In the genomic region with DNA sequence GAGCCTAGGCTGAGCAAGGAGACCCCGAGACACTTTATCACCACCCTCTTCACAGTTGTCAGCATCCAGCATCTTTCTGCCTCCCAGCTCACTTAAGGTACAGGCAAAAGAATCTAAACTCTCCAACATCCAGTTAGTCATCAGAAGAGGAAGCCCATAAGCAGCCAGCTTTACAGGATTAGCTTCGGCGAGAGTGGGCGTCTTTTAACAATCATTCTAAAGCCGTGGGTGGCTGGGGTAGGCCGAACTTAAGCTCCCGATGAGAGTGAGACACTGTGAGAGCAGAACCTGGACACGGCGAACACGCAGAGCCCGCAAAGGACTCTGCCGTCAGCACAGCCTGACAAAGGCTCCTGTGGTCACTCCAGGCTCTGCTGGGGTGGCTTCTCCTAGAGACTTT, we compare ENCODE assay signal across 27 mouse cellular contexts. TPM values are rescaled to one million over a fixed set of nuclear protein-coding genes. Genes with fewer than 3 reads are reported as not detected.
A peak's percentile ranks its signal among the peaks of the same experiment; 100 is the strongest.
DNase-seq lines count a peak whose midpoint lies in the region; ATAC-seq and TF ChIP-seq lines count a peak whose summit lies in the region.
"Had no signal": no experiment of that assay in that cellular context is flagged by ENCODE, and none has a peak within 500 bp of the region (broad histone marks: within the 10 kb centered on the region; RNA-seq: fewer than 3 reads in every experiment).

No protein-coding gene starts in this region.

- TF ChIP-seq CTCF in left cerebral cortex, adult 2 months (IDR thresholded peaks at IDR 0.05) = no peak

- no peak for ATAC-seq in hindbrain, embryonic 14.5 days (ENCODE audit: low FRiP score)
- ATAC-seq: CD4-positive, CD25-positive, alpha-beta regulatory T cell, adult 4 months; forebrain, embryonic 13.5 days; hindbrain, embryonic 16.5 days; intestine, embryonic 16.5 days; midbrain, embryonic 16.5 days had no signal

- H3K9ac ChIP-seq in hindbrain, embryonic 14.5 days = no peak overlapping the region
- H3K9ac ChIP-seq: forebrain, embryonic 13.5 days; heart, embryonic 13.5 days; lung, embryonic 14.5 days; neural tube, embryonic 15.5 days had no signal

- intact Hi-C loops in heart, postnatal 25 days (cut with DNase I) = no loop called here
- intact Hi-C loops in left cerebral cortex, adult 2 months (cut with DNase I) = loop anchor here (2.0 kb wide), 1 partner anchor 52 kb away; a partner anchor contains a TSS

- WGBS in hindbrain, embryonic 14.5 days = 80% methylated on average over 12 of the region's 12 CpGs

- no peaks in the 10 kb centered on the region for H3K27me3 ChIP-seq in hindbrain, embryonic 14.5 days (ENCODE audit: control insufficient read depth, insufficient read depth, low read length)
- H3K27me3 ChIP-seq: forebrain, embryonic 13.5 days; neural tube, embryonic 15.5 days had no signal

- no peak overlapping the region for H3K4me2 ChIP-seq in hindbrain, embryonic 14.5 days (replicated peaks)
- H3K4me2 ChIP-seq: forebrain, embryonic 13.5 days; heart, embryonic 13.5 days; liver, embryonic 11.5 days; lung, embryonic 14.5 days; neural tube, embryonic 15.5 days had no signal

- H3K9me3 ChIP-seq in hindbrain, embryonic 14.5 days (ENCODE audit: control insufficient read depth, low read length) = no peaks in the 10 kb centered on the region
- H3K9me3 ChIP-seq: embryonic facial prominence, embryonic 10.5 days; forebrain, embryonic 13.5 days; heart, embryonic 13.5 days; neural tube, embryonic 15.5 days had no signal

- H3K27ac ChIP-seq in left cerebral cortex, adult 2 months = no peak overlapping the region
- H3K27ac ChIP-seq in hindbrain, embryonic 14.5 days = no peak overlapping the region
- H3K27ac ChIP-seq: embryonic facial prominence, embryonic 10.5 days; forebrain, embryonic 13.5 days; heart, embryonic 13.5 days; neural tube, embryonic 15.5 days; stomach, postnatal 0 days had no signal

- H3K4me1 ChIP-seq in hindbrain, embryonic 14.5 days (replicated peaks; ENCODE audit: control insufficient read depth, insufficient read depth, low read length) = no peaks in the 10 kb centered on the region
- H3K4me1 ChIP-seq: forebrain, embryonic 13.5 days; neural tube, embryonic 15.5 days had no signal

- H3K4me3 ChIP-seq in left cerebral cortex, adult 2 months = no peak overlapping the region
- no peak overlapping the region for H3K4me3 ChIP-seq in hindbrain, embryonic 14.5 days (replicated peaks; ENCODE audit: low read length)
- H3K4me3 ChIP-seq: embryonic facial prominence, embryonic 10.5 days; forebrain, embryonic 13.5 days; heart, embryonic 13.5 days; neural tube, embryonic 15.5 days had no signal

- H3K36me3 ChIP-seq in hindbrain, embryonic 14.5 days (replicated peaks; ENCODE audit: control insufficient read depth, insufficient read depth) = no peaks in the 10 kb centered on the region
- H3K36me3 ChIP-seq: embryonic facial prominence, embryonic 10.5 days; heart, embryonic 13.5 days; neural tube, embryonic 15.5 days had no signal

- peak; percentile 63 for DNase-seq in heart, adult 11 months
- no peak for DNase-seq in heart, postnatal 25 days (ENCODE audit: low spot score)
- peak; percentile 14 to 44 for DNase-seq in frontal cortex, postnatal 25 days (ENCODE audit: low spot score in 2 of 2)
- DNase-seq in left cerebral cortex, adult 2 months (ENCODE audit: extremely low spot score in 1 of 2, low spot score in 2 of 2) = peak; percentile 50 to 55
- peak; percentile 38 to 41 for DNase-seq in right cerebral cortex, postnatal 10 days (ENCODE audit: low spot score in 2 of 2)
- DNase-seq in hindbrain, embryonic 14.5 days (ENCODE audit: low spot score) = no peak
- DNase-seq in spleen, postnatal 4 days (ENCODE audit: low spot score in 2 of 2) = no peak
- DNase-seq in Muller cell, postnatal 12 days (ENCODE audit: inconsistent ontology term) = no peak
- DNase-seq: cerebellum, adult 2 months; heart, adult 18-20 months; heart, postnatal 36 days; kidney, postnatal 36 days; lung, embryonic 14.5 days; lung, postnatal 36 days; retina, postnatal 1 day; thymus, postnatal 14 days had no signal

RNA-seq across cellular contexts. Expression of a gene that starts 13.2 kb away (rescaled TPM):
- not detected for total RNA-seq in heart, postnatal 25 days (2021)
- total RNA-seq in left cerebral cortex, adult 2 months (2021) = under 1 TPM; 0.20 to 0.35 TPM
- polyA plus RNA-seq in hindbrain, embryonic 14.5 days (2014; fragmentation: Nextera tagmentation; extraction: Ambion mirVana) = 0.17 and 0.29 TPM in 2 replicates
- total RNA-seq: common myeloid progenitor, adult 5-6 weeks; heart, postnatal 36 days had no signal
- polyA plus RNA-seq: CD4-positive, CD25-positive, alpha-beta regulatory T cell, adult 4 months had no signal

RNA-seq across cellular contexts. Expression of a gene that starts 52.8 kb away (rescaled TPM):
- 10 to 100 TPM; 63.2 to 70.0 TPM for total RNA-seq in heart, postnatal 25 days (2021)
- 10 to 100 TPM; 87.4 to 88.6 TPM for total RNA-seq in left cerebral cortex, adult 2 months (2021)
- polyA plus RNA-seq in hindbrain, embryonic 14.5 days (2014; fragmentation: Nextera tagmentation; extraction: Ambion mirVana) = 167 and 168 TPM in 2 replicates

Comparison
In these comparisons a context has a peak if more than half of its experiments do, and no peak if none do; other contexts are left out.
1. DNase-seq: peak in heart, adult 11 months (single experiment), frontal cortex, postnatal 25 days (2 of 2), left cerebral cortex, adult 2 months (2 of 2) and right cerebral cortex, postnatal 10 days (2 of 2); none in heart, postnatal 25 days (single experiment), hindbrain, embryonic 14.5 days (single experiment), spleen, postnatal 4 days (0 of 2) and Muller cell, postnatal 12 days (single experiment).